Mouse (Mus musculus) ES-E14 (cell line): ENCODE measurements at regions not wholly inside any gene's neighbourhood (a gene's known extent, or its start where the extent isn't known, plus 50 kb on each side); places are given as distances from the start of the nearest gene placed in this dataset.

ENCODE experiments used
- CHD2 ChIP-seq: IDR thresholded peaks from 2 replicates; pipeline ENCODE4 v1.6.1; 2014; ENCODE audit warnings: mild to moderate bottlenecking, low read depth, low read length, inconsistent platforms
- HCFC1 ChIP-seq: IDR thresholded peaks from 2 replicates; pipeline ENCODE4 v1.6.1; 2012; ENCODE audit warnings: low read length, inconsistent platforms, borderline replicate concordance; ENCODE audit not compliant: insufficient read depth
- MAFK ChIP-seq: IDR thresholded peaks from 2 replicates; pipeline ENCODE4 v1.6.1; 2014; ENCODE audit warnings: mild to moderate bottlenecking, low read depth, low read length, inconsistent platforms; ENCODE audit not compliant: insufficient read depth
- ZC3H11A ChIP-seq: IDR thresholded peaks from 2 replicates; pipeline ENCODE4 v1.6.1; 2012; ENCODE audit warnings: low read depth, mild to moderate bottlenecking, inconsistent platforms, low read length, borderline replicate concordance
- ZNF384 ChIP-seq: IDR thresholded peaks from 2 replicates; pipeline ENCODE4 v1.6.1; 2012; ENCODE audit warnings: low read depth, low read length, inconsistent platforms

- TF ChIP-seq MAFK (peak; percentile 67), ZNF384 (peak; percentile 84), ZC3H11A (no peak), HCFC1 (no peak), CHD2 (no peak)
Measured at GRCm38 (mm10) chr7:138153455-138154167, 243.9 kb downstream of the Tcerg1l start.
